Mouse (Mus musculus) CD4-positive, CD25-positive, alpha-beta regulatory T cell (primary cell): Measurements from ENCODE around the gene Scgb2b18. TPM values are rescaled to one million over a fixed set of nuclear protein-coding genes. Genes with fewer than 3 reads are reported as not detected.

ENCODE experiments used
- polyA plus RNA-seq: library from polyadenylated mRNA; unstranded; fragments of 100-300 nt; shearing (Covaris generic); gene quantifications from one replicate; pipeline ENCODE4 v1.2.1, GENCODE M21; 2017

The Scgb2b18 gene
- polyA plus RNA-seq, result not detected

GRCm38 (mm10) chr7:33173764-33174163 is at the start of gene Scgb2b18:
Scgb2b18 (minus strand) TSS chr7:33173864.

GRCm38 (mm10) chr7:33185268-33185667 is 11.6 kb upstream of the Scgb2b18 start, which contains the start of gene Scgb1b18:
Scgb1b18 (plus strand) TSS chr7:33185568.

Other genes with a start within 250 kb of the Scgb2b18 start
- gene Scgb2b17, start 117.3 kb downstream of the Scgb2b18 start, polyA plus RNA-seq, result not detected
- not detected for gene Scgb1b17, start 110.4 kb downstream of the Scgb2b18 start, polyA plus RNA-seq
- not detected for gene Scgb1b18, start 11.7 kb upstream of the Scgb2b18 start, polyA plus RNA-seq
- gene Scgb2b19, start 106.5 kb upstream of the Scgb2b18 start, polyA plus RNA-seq, result not detected
- not detected for gene Scgb1b19, start 113.4 kb upstream of the Scgb2b18 start, polyA plus RNA-seq
- gene Scgb2b20, start 192.5 kb upstream of the Scgb2b18 start, polyA plus RNA-seq, result not detected
- gene Scgb1b20, start 199.4 kb upstream of the Scgb2b18 start, polyA plus RNA-seq, result not detected